Mouse (Mus musculus) c-Kit-positive CD71-positive TER-119-negative erythroid progenitor cells, embryonic 14.5 days (primary cell): ENCODE results near the gene Xndc1.
"Not testable (repeated sequence)": the region's sequence is repeated elsewhere in the genome, so short reads cannot be mapped to it uniquely, and the experiment has no call there.

Experiments used
- DNase-seq: peaks from one replicate; pipeline ENCODE4 v3.0.0-alpha.2; 2013; ENCODE audit warnings: low read depth

The Xndc1 gene

GRCm38 (mm10) chr7:102065046-102065891 is at the start of gene Xndc1, which contains the start of the genes Rnf121 and Xntrpc:
Xndc1 (plus strand) TSS chr7:102065511.
Rnf121 (minus strand) TSS chr7:102065469.
Xntrpc (plus strand) TSS chr7:102065713.
- peak; percentile 85 for DNase-seq

- DNase-seq: no peak
Observed at GRCm38 (mm10) chr7:102016936-102017335, 48.4 kb upstream of the Xndc1 start.

- DNase-seq: no peak
Observed at GRCm38 (mm10) chr7:102017452-102017851, 47.9 kb upstream of the Xndc1 start.

DNA sequence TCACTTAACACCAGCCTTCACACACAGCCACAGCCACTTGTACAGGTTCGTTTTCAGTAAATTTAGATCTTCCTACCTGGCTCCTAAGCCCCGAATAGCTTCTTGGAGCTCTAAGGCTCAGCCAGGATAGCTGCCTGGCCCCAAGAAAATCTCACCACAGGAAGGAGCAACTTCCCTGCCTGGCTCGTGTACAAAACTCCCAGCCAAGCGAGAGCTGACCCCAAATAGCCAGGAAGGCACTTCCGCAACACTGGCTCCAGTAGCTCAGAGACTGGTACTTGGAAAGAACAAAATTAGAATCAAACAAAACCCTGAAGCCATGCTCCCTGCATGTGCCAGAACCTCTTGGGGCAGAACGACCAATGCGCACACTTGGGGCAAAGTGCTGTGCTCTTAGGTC is 47.3 kb upstream of the Xndc1 start:
- DNase-seq: no peak

- no peak for DNase-seq
Observed at GRCm38 (mm10) chr7:102018590-102018989, 46.7 kb upstream of the Xndc1 start, which contains the start of gene Il18bp. Il18bp (minus strand) TSS chr7:102018690.

- DNase-seq: no peak
Observed at GRCm38 (mm10) chr7:102019362-102019761, 45.9 kb upstream of the Xndc1 start.

- DNase-seq: not testable (repeated sequence)
Observed at GRCm38 (mm10) chr7:102020934-102021333, 44.4 kb upstream of the Xndc1 start.

GRCm38 (mm10) chr7:102023821-102024220 is 41.5 kb upstream of the Xndc1 start:
- DNase-seq: no peak

- no peak for DNase-seq
Observed at GRCm38 (mm10) chr7:102025187-102026119, 39.9 kb upstream of the Xndc1 start.

- peak; percentile 28 for DNase-seq
Observed at GRCm38 (mm10) chr7:102034904-102035303, 30.4 kb upstream of the Xndc1 start.

DNA sequence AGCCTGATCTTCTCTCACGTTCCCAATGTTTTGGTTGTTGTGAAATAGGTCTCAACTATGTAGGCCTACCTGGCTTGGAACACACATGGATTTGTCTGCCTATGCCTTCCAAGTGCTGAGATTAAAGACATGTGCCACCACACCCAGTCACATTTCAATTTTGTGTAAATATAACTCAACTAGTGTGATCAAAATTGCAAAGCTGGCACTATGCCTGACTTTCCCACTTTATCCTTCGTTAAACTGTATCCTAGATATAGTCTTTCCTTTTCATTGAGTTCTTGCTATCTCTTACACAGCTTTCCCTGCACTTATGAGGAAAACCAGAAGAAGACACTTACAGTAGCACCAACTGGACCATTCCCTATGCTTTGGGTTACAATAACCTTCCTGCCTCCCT is 29.8 kb upstream of the Xndc1 start:
- no peak for DNase-seq

GRCm38 (mm10) chr7:102037318-102037717 is 28.0 kb upstream of the Xndc1 start:
- DNase-seq: no peak

- no peak for DNase-seq
Observed at GRCm38 (mm10) chr7:102042314-102042713, 23.0 kb upstream of the Xndc1 start.

DNA sequence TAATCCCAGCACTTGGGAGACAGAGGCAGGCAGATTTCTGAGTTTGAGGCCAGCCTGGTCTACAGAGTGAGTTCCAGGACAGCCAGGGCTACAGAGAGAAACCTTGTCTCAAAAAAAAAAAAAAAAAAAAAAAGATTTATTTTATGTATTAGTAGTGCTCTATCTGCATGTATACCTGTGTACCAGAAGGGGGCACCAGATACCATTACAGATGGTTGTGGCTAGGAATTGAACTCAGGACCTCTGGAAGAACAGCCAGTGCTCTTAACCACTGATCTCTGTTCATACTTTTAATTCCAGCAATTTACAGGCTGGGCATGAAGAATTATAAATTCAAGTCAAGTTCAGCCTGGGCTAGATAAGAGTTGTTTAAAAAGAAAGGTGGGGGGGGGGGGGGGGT is 16.8 kb upstream of the Xndc1 start:
- not testable (repeated sequence) for DNase-seq

DNA sequence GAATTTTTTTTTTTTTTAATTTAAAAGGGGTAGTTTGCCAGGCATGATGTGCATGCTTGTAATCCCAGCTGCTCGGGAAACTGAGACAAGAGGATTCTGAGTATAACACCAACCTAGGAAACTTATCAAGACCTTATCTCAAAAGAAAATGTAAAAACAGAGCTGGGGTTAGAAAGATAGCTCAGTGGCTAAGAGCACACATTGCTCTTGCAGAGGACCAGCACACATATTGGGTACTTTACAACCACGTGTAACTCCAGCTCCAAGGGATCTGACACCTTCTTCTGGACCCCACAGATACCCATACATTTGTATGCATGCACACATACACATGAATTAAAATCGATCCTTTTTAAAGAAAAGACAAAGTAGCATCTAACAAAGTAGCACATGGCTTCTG is 4.0 kb upstream of the Xndc1 start:
- DNase-seq: no peak

DNA sequence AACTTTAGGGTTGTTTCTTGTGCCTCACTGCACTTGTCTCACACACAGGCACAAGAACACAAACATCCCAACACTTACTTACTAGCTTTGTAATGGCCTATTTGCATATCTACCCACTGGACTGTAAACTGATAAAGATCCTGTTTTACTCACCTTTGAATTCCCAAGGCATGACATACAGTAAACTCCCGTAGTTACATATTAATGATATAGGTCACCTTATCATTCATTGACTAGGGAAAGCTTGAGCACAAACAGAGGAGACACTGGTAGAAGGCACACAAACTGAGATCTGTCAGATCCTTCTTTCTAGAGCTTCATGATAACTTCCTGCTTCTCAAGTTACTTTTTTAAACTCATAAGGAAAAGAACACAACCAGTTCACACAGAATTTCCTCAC is 3.1 kb upstream of the Xndc1 start:
- no peak for DNase-seq

GRCm38 (mm10) chr7:102063891-102064290 is 1.4 kb upstream of the Xndc1 start:
- DNase-seq: no peak

DNA sequence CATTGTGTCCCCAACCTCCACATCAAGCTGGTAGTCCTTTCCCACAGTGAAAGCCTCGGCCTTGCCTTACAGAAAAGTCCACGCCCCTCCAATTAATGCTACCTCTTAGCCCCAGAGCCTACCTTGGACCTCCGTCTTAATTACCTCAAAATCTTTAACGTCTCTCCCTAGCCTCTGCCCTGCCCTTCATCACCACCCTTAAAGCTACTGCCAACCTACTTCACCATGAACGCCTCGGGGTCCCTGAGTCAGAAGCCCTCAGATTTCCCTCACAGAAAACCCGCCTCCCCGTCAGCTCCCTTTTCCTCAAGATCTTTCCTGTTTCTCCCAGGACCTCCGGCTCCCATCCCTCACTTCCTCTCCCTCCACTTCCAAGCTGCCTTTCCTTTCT is 661 bp upstream of the Xndc1 start:
- no peak for DNase-seq

DNA sequence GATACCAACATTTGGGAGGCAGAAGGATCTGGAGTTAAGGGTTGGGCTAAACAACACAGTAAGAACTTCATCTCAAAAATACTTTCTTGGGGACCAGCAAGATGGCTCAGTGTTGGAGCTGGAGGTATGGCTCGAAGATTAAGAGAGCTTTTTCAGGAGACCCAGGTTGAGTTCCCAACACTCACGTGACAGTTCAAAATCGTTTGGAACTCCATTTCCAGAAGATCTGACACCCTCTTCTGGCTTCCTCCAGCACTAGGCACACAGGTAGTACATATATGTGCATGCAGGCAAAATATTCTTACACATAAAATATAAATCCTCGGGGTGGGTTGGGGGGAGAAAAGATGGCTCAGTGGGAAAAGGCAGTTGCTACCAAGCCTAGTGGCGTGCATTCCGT is 1.1 kb downstream of the Xndc1 start:
- no peak for DNase-seq

GRCm38 (mm10) chr7:102076714-102077296 is 11.5 kb downstream of the Xndc1 start:
- DNase-seq: peak; percentile 46

DNA sequence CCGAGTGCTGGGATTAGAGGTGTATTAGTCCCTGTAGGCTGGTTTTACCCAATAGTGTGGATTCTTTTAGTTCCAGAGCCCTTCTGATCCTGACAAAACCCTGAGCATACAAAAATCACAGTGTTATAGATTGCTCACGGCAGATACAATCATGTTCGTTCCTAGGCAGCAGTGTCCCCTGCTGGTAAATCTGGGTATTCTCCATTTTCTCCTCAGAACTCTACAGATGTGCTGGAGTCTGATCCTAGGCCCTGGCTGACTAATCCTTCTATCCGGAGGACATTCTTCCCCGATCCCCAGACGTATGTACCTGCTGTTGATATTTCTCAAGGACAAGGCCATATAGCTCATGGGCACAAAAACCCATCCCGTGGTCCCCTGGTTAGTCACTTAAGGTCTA is 13.2 kb downstream of the Xndc1 start:
- DNase-seq: no peak

GRCm38 (mm10) chr7:102080311-102080710 is 15.0 kb downstream of the Xndc1 start:
- DNase-seq: no peak
